Mouse (Mus musculus): ENCODE results near the gene Lrrn2. TPM values are rescaled to one million over a fixed set of nuclear protein-coding genes. Genes with fewer than 3 reads are reported as not detected.

Lrrn2 gene
- total RNA-seq (2014; rRNA removed) (44.6 and 48.9 TPM in 2 replicates), polyA plus RNA-seq (2015; fragmentation: Nextera tagmentation; extraction: Ambion mirVana) (74.4 and 76.6 TPM in 2 replicates)

- TF ChIP-seq CTCF (IDR thresholded peaks at IDR 0.05): no peak
- peak within 1 kb of the TSS; percentile 89 for H3K9ac ChIP-seq (replicated peaks; ENCODE audit: low read length, poor library complexity, severe bottlenecking)
- no peaks in the 10 kb centered on the region; the same call in 1 of the 2 replicates for H3K36me3 ChIP-seq (ENCODE audit: insufficient read depth, low read length)
- ATAC-seq (ENCODE audit: low FRiP score) (peak; percentile 78), DNase-seq (ENCODE audit: low spot score) (peak; percentile 81)
- H3K4me1 ChIP-seq (ENCODE audit: insufficient read depth, low read length): peaks cover 13% of the 10 kb centered on the region
- peak within 1 kb of the TSS; percentile 88 for H3K4me2 ChIP-seq (ENCODE audit: low read depth, low read length, poor library complexity, severe bottlenecking)
- no peaks in the 10 kb centered on the region for H3K27me3 ChIP-seq (ENCODE audit: insufficient read depth, low read length)
- no peaks in the 10 kb centered on the region for H3K9me3 ChIP-seq (ENCODE audit: low read length)
- peak within 1 kb of the TSS; percentile 91 for H3K4me3 ChIP-seq (ENCODE audit: low read depth, low read length)
- under 1% methylated on average over 69 of the region's 80 CpGs for WGBS
- H3K27ac ChIP-seq (ENCODE audit: low read depth, low read length): peak within 1 kb of the TSS; percentile 92
These were observed at the start of gene Lrrn2 for GRCm38 (mm10) chr1:132880161-132881005. Gene Lrrn2, plus strand, starts transcription at chr1:132880273.

GRCm38 (mm10) chr1:132831963-132832362, 48.1 kb upstream of the Lrrn2 start:
- ATAC-seq (ENCODE audit: low FRiP score) (no peak), DNase-seq (ENCODE audit: low spot score) (no peak)
- Histone ChIP-seq H3K4me3 (ENCODE audit: low read depth, low read length) (no peak overlapping the region), H3K36me3 (ENCODE audit: insufficient read depth, low read length) (no peaks in the 10 kb centered on the region), H3K9ac (replicated peaks; ENCODE audit: low read length, poor library complexity, severe bottlenecking) (no peak overlapping the region), H3K9me3 (ENCODE audit: low read length) (no peaks in the 10 kb centered on the region), H3K4me1 (ENCODE audit: insufficient read depth, low read length) (no peaks in the 10 kb centered on the region; the same call in 1 of the 2 replicates), H3K4me2 (ENCODE audit: low read depth, low read length, poor library complexity, severe bottlenecking) (no peak overlapping the region), H3K27ac (ENCODE audit: low read depth, low read length) (no peak overlapping the region), H3K27me3 (ENCODE audit: insufficient read depth, low read length) (no peaks in the 10 kb centered on the region)
- 88% methylated on average over 4 of the region's 4 CpGs for WGBS
- no peak for TF ChIP-seq CTCF (IDR thresholded peaks at IDR 0.05)

- H3K9ac ChIP-seq (replicated peaks; ENCODE audit: low read length, poor library complexity, severe bottlenecking): no peak overlapping the region
- ATAC-seq (ENCODE audit: low FRiP score): no peak
- no peak overlapping the region for H3K4me3 ChIP-seq (ENCODE audit: low read depth, low read length)
- H3K4me1 ChIP-seq (ENCODE audit: insufficient read depth, low read length): no peaks in the 10 kb centered on the region; the same call in 1 of the 2 replicates
- H3K27ac ChIP-seq (ENCODE audit: low read depth, low read length): no peak overlapping the region
- no peaks in the 10 kb centered on the region for H3K27me3 ChIP-seq (ENCODE audit: insufficient read depth, low read length)
- no peaks in the 10 kb centered on the region for H3K9me3 ChIP-seq (ENCODE audit: low read length)
- no peak for DNase-seq (ENCODE audit: low spot score)
- H3K4me2 ChIP-seq (ENCODE audit: low read depth, low read length, poor library complexity, severe bottlenecking): no peak overlapping the region
- 61% methylated on average over 8 of the region's 8 CpGs for WGBS
- H3K36me3 ChIP-seq (ENCODE audit: insufficient read depth, low read length): no peaks in the 10 kb centered on the region
- TF ChIP-seq CTCF (IDR thresholded peaks at IDR 0.05): no peak
These were observed 46.0 kb upstream of the Lrrn2 start for GRCm38 (mm10) chr1:132834037-132834436.

- ATAC-seq (ENCODE audit: low FRiP score) (no peak), DNase-seq (ENCODE audit: low spot score) (no peak)
- no peaks in the 10 kb centered on the region for H3K36me3 ChIP-seq (ENCODE audit: insufficient read depth, low read length)
- no peak overlapping the region for H3K9ac ChIP-seq (replicated peaks; ENCODE audit: low read length, poor library complexity, severe bottlenecking)
- H3K9me3 ChIP-seq (ENCODE audit: low read length): no peaks in the 10 kb centered on the region
- no peaks in the 10 kb centered on the region for H3K27me3 ChIP-seq (ENCODE audit: insufficient read depth, low read length)
- no peak overlapping the region for H3K4me2 ChIP-seq (ENCODE audit: low read depth, low read length, poor library complexity, severe bottlenecking)
- 58% methylated on average over 8 of the region's 8 CpGs for WGBS
- H3K4me3 ChIP-seq (ENCODE audit: low read depth, low read length): no peak overlapping the region
- TF ChIP-seq CTCF (IDR thresholded peaks at IDR 0.05): no peak
- H3K27ac ChIP-seq (ENCODE audit: low read depth, low read length): no peak overlapping the region
- no peaks in the 10 kb centered on the region; the same call in 1 of the 2 replicates for H3K4me1 ChIP-seq (ENCODE audit: insufficient read depth, low read length)
These were observed 43.2 kb upstream of the Lrrn2 start for GRCm38 (mm10) chr1:132836895-132837294.

- Histone ChIP-seq H3K4me1 (ENCODE audit: insufficient read depth, low read length) (no peaks in the 10 kb centered on the region; the same call in 1 of the 2 replicates), H3K36me3 (ENCODE audit: insufficient read depth, low read length) (no peaks in the 10 kb centered on the region), H3K9me3 (ENCODE audit: low read length) (no peaks in the 10 kb centered on the region), H3K9ac (replicated peaks; ENCODE audit: low read length, poor library complexity, severe bottlenecking) (no peak overlapping the region), H3K4me3 (ENCODE audit: low read depth, low read length) (no peak overlapping the region), H3K4me2 (ENCODE audit: low read depth, low read length, poor library complexity, severe bottlenecking) (no peak overlapping the region), H3K27me3 (ENCODE audit: insufficient read depth, low read length) (no peaks in the 10 kb centered on the region), H3K27ac (ENCODE audit: low read depth, low read length) (no peak overlapping the region)
- TF ChIP-seq CTCF (IDR thresholded peaks at IDR 0.05): no peak
- ATAC-seq (ENCODE audit: low FRiP score) (no peak), DNase-seq (ENCODE audit: low spot score) (no peak)
- 65% methylated on average over 5 of the region's 5 CpGs for WGBS
These were observed 42.4 kb upstream of the Lrrn2 start for GRCm38 (mm10) chr1:132837691-132838090.

GRCm38 (mm10) chr1:132838371-132838770, 41.7 kb upstream of the Lrrn2 start:
- ATAC-seq (ENCODE audit: low FRiP score): no peak
- H3K4me1 ChIP-seq (ENCODE audit: insufficient read depth, low read length): no peaks in the 10 kb centered on the region; the same call in 1 of the 2 replicates
- H3K9ac ChIP-seq (replicated peaks; ENCODE audit: low read length, poor library complexity, severe bottlenecking): no peak overlapping the region
- H3K36me3 ChIP-seq (ENCODE audit: insufficient read depth, low read length): no peaks in the 10 kb centered on the region
- H3K27me3 ChIP-seq (ENCODE audit: insufficient read depth, low read length): no peaks in the 10 kb centered on the region
- no peak for TF ChIP-seq CTCF (IDR thresholded peaks at IDR 0.05)
- no peak overlapping the region for H3K27ac ChIP-seq (ENCODE audit: low read depth, low read length)
- H3K9me3 ChIP-seq (ENCODE audit: low read length): no peaks in the 10 kb centered on the region
- 73% methylated on average over 1 of the region's 1 CpGs for WGBS
- no peak for DNase-seq (ENCODE audit: low spot score)
- H3K4me2 ChIP-seq (ENCODE audit: low read depth, low read length, poor library complexity, severe bottlenecking): no peak overlapping the region
- no peak overlapping the region for H3K4me3 ChIP-seq (ENCODE audit: low read depth, low read length)
